Mouse (Mus musculus) ES-Bruce4 (cell line): Measurements from ENCODE around the gene Defb26. TPM values are rescaled to one million over a fixed set of nuclear protein-coding genes. Genes with fewer than 3 reads are reported as not detected.

ENCODE experiments used
- H3K27ac ChIP-seq: 2 replicates; pipeline ENCODE4 v1.5.1; 2012; ENCODE audit warnings: low read length, inconsistent platforms; ENCODE audit not compliant: insufficient read depth
- H3K27me3 ChIP-seq: 2 replicates; pipeline ENCODE4 v1.6.1; 2012; ENCODE audit warnings: mild to moderate bottlenecking, low read length, inconsistent platforms; ENCODE audit not compliant: control insufficient read depth, poor library complexity, insufficient read depth, severe bottlenecking
- H3K36me3 ChIP-seq: 2 replicates; pipeline ENCODE4 v1.6.1; 2012; ENCODE audit warnings: inconsistent platforms, mild to moderate bottlenecking, low read length, moderate library complexity; ENCODE audit not compliant: control insufficient read depth, poor library complexity, insufficient read depth, severe bottlenecking
- H3K4me1 ChIP-seq: one replicate; pipeline ENCODE4 v1.8.1; 2011; ENCODE audit warnings: low read length; ENCODE audit not compliant: control insufficient read depth, insufficient read depth
- H3K4me3 ChIP-seq: 2 replicates; pipeline ENCODE4 v1.5.1; 2011; ENCODE audit warnings: low read depth, mild to moderate bottlenecking, low read length
- H3K9ac ChIP-seq: 2 replicates; pipeline ENCODE4 v1.6.1; 2012; ENCODE audit warnings: low read depth, mild to moderate bottlenecking, inconsistent platforms; ENCODE audit not compliant: poor library complexity, severe bottlenecking
- H3K9me3 ChIP-seq: replicated peaks from 2 replicates; pipeline ENCODE4 v1.6.1; 2012; ENCODE audit warnings: mild to moderate bottlenecking, low read length, inconsistent platforms; ENCODE audit not compliant: control insufficient read depth, poor library complexity, insufficient read depth, severe bottlenecking
- CTCF ChIP-seq: IDR thresholded peaks from one replicate; pipeline ENCODE4 v1.8.1; 2011; ENCODE audit warnings: low read depth, low read length
- EP300 ChIP-seq: IDR thresholded peaks from 2 replicates; pipeline ENCODE4 v1.6.1; 2011; ENCODE audit warnings: low read depth, low read length; ENCODE audit not compliant: insufficient read depth
- POLR2A ChIP-seq: IDR thresholded peaks from one replicate; pipeline ENCODE4 v1.8.1; 2011; ENCODE audit warnings: low read length; ENCODE audit not compliant: insufficient read depth
- polyA plus RNA-seq: library from polyadenylated mRNA; stranded (reverse); fragments of >200 nt; gene quantifications from 2 replicates; pipeline ENCODE4 v1.2.4, GENCODE M21; 2011; ENCODE audit warnings: low read depth; ENCODE audit not compliant: missing spikeins, insufficient read depth, insufficient read length

Gene Defb26
- polyA plus RNA-seq, 1 experiment = not detected

GRCm38 (mm10) chr2:152542897-152543296 lies 31.4 kb upstream of the Defb26 start:
- no peaks in the 10 kb centered on the region for H3K36me3 ChIP-seq
- no peaks in the 10 kb centered on the region for H3K27me3 ChIP-seq
- no peak overlapping the region for H3K9ac ChIP-seq
- no peaks in the 10 kb centered on the region for H3K9me3 ChIP-seq
- no peaks in the 10 kb centered on the region for H3K4me1 ChIP-seq
- TF ChIP-seq POLR2A (no peak), CTCF (peak; percentile 14), EP300 (no peak)
- no peak overlapping the region for H3K4me3 ChIP-seq
- no peak overlapping the region for H3K27ac ChIP-seq

- H3K9ac ChIP-seq = no peak overlapping the region
- no peak for TF ChIP-seq POLR2A
- no peak for TF ChIP-seq CTCF
- no peak for TF ChIP-seq EP300
Observed at GRCm38 (mm10) chr2:152541979-152542378, 30.5 kb upstream of the Defb26 start.

GRCm38 (mm10) chr2:152539944-152540710 lies 28.6 kb upstream of the Defb26 start, which contains the start of gene Defb29:
Defb29 (minus strand) TSS chr2:152540098.
- H3K9ac ChIP-seq = no peak within 1 kb of the TSS
- H3K9me3 ChIP-seq = no peaks in the 10 kb centered on the region
- no peak within 1 kb of the TSS for H3K4me3 ChIP-seq
- TF ChIP-seq CTCF = peak; percentile 67
- no peak for TF ChIP-seq POLR2A
- no peak within 1 kb of the TSS for H3K27ac ChIP-seq
- H3K27me3 ChIP-seq = no peaks in the 10 kb centered on the region
- H3K36me3 ChIP-seq = no peaks in the 10 kb centered on the region
- no peaks in the 10 kb centered on the region for H3K4me1 ChIP-seq

More at GRCm38 (mm10) chr2:152541979-152542378, 30.5 kb upstream of the Defb26 start:
- no peaks in the 10 kb centered on the region for H3K4me1 ChIP-seq
- H3K27me3 ChIP-seq = no peaks in the 10 kb centered on the region
- no peaks in the 10 kb centered on the region for H3K36me3 ChIP-seq
- no peak overlapping the region for H3K4me3 ChIP-seq
- no peaks in the 10 kb centered on the region for H3K9me3 ChIP-seq
- H3K27ac ChIP-seq = no peak overlapping the region

GRCm38 (mm10) chr2:152517981-152518380 lies 6.5 kb upstream of the Defb26 start, which contains the start of gene Defb28:
Defb28 (plus strand) TSS chr2:152518255.
- no peaks in the 10 kb centered on the region for H3K4me1 ChIP-seq
- TF ChIP-seq EP300 = no peak
- TF ChIP-seq POLR2A = no peak
- no peaks in the 10 kb centered on the region for H3K36me3 ChIP-seq
- no peak within 1 kb of the TSS for H3K9ac ChIP-seq
- no peak within 1 kb of the TSS for H3K27ac ChIP-seq
- no peaks in the 10 kb centered on the region for H3K27me3 ChIP-seq
- peaks cover 5% of the 10 kb centered on the region; the same call in 1 of the 2 replicates for H3K9me3 ChIP-seq
- no peak within 1 kb of the TSS for H3K4me3 ChIP-seq

DNA sequence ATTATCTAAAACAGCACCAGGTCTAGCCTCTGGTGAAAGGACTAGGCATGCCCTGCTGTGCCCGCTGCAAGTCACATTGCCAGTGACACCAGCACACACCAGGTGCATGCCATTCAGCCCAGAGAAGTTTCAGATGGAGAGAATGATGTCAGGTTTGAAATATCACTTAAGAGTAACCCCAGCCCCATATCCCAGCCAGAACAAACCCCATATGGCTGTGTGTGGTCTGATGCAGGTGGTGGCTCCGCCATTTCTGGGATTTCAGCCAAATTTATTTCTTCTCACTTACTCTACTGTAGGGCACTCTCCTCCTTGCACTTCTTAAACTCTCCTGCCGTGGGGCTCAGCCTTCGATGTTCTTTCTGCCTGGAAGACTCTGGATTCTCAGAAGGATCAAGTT lies 4.6 kb upstream of the Defb26 start:
- H3K36me3 ChIP-seq = no peaks in the 10 kb centered on the region
- no peak overlapping the region for H3K4me3 ChIP-seq
- no peak overlapping the region for H3K27ac ChIP-seq
- H3K9me3 ChIP-seq = no peaks in the 10 kb centered on the region
- TF ChIP-seq EP300 = no peak
- no peak for TF ChIP-seq POLR2A
- TF ChIP-seq CTCF = no peak
- H3K27me3 ChIP-seq = no peaks in the 10 kb centered on the region
- H3K9ac ChIP-seq = no peak overlapping the region
- no peaks in the 10 kb centered on the region for H3K4me1 ChIP-seq

- no peaks in the 10 kb centered on the region; the same call in 1 of the 2 replicates for H3K27me3 ChIP-seq
- H3K9ac ChIP-seq = no peak overlapping the region
- no peaks in the 10 kb centered on the region for H3K4me1 ChIP-seq
- no peak overlapping the region for H3K4me3 ChIP-seq
- H3K9me3 ChIP-seq = no peaks in the 10 kb centered on the region
- TF ChIP-seq POLR2A (no peak), CTCF (no peak), EP300 (no peak)
- H3K27ac ChIP-seq = no peak overlapping the region
- H3K36me3 ChIP-seq = no peaks in the 10 kb centered on the region
Observed at GRCm38 (mm10) chr2:152503950-152504349, 7.5 kb downstream of the Defb26 start.
